Mouse (Mus musculus) left cerebral cortex, adult 2 months (tissue): ENCODE results near the gene Rasgef1b. TPM values are rescaled to one million over a fixed set of nuclear protein-coding genes. Genes with fewer than 3 reads are reported as not detected.

ENCODE experiments used
- DNase-seq, 2 experiments: peaks; one replicate each; pipeline ENCODE4 v3.0.0; 2021 to 2022; ENCODE audit warnings: low spot score in 2 of 2, mixed read lengths in 1 of 2; ENCODE audit errors: extremely low spot score in 1 of 2
- H3K27ac ChIP-seq: fragments of 200-600 bp; 2 replicates; pipeline ENCODE4 v1.8.1; 2022
- H3K4me3 ChIP-seq: fragments of 200-600 bp; 2 replicates; pipeline ENCODE4 v1.8.1; 2022
- CTCF ChIP-seq: fragments of 200-600 bp; IDR thresholded peaks from 2 replicates; pipeline ENCODE4 v1.8.1; 2022; ENCODE audit warnings: antibody characterized with exemption, mild to moderate bottlenecking, moderate library complexity
- intact Hi-C: fragments of 180-260 bp; cut with DNase I; formaldehyde crosslinking; loops from one replicate; pipeline ENCODE4 v1.15.1; 2025
- total RNA-seq, 2 experiments: library from RNA; stranded (reverse); gene quantifications; 2 replicates each; pipeline ENCODE4 v1.2.3; 2021

Rasgef1b gene
- total RNA-seq, 2 experiments from 2014 or later, result 65.7 to 88.8 TPM

GRCm38 (mm10) chr5:99564501-99565323 lies 164.2 kb downstream of the Rasgef1b start:
- DNase-seq, result no peak
- TF ChIP-seq CTCF, result no peak
- Histone ChIP-seq H3K4me3 (no peak overlapping the region), H3K27ac (no peak overlapping the region)
- intact Hi-C loops, result loop anchor here (2.0 kb wide), 1 partner anchor 20 kb away; no protein-coding TSS in a partner anchor

GRCm38 (mm10) chr5:99562096-99562495 lies 166.8 kb downstream of the Rasgef1b start:
- H3K4me3 ChIP-seq, result no peak overlapping the region
- intact Hi-C loops, result no loop called here
- no peak for TF ChIP-seq CTCF
- no peak overlapping the region for H3K27ac ChIP-seq
- no peak for DNase-seq

GRCm38 (mm10) chr5:99559814-99560213 lies 169.1 kb downstream of the Rasgef1b start:
- no peak for TF ChIP-seq CTCF
- H3K27ac ChIP-seq, result no peak overlapping the region
- no peak for DNase-seq
- intact Hi-C loops, result no loop called here
- H3K4me3 ChIP-seq, result no peak overlapping the region

- no peak for TF ChIP-seq CTCF
- intact Hi-C loops, result no loop called here
- DNase-seq, result no peak
- no peak overlapping the region for H3K4me3 ChIP-seq
- H3K27ac ChIP-seq, result no peak overlapping the region
Observed at GRCm38 (mm10) chr5:99558231-99558630, 170.6 kb downstream of the Rasgef1b start.

GRCm38 (mm10) chr5:99552645-99553044 lies 176.2 kb downstream of the Rasgef1b start:
- TF ChIP-seq CTCF, result no peak
- DNase-seq, result no peak
- intact Hi-C loops, result no loop called here
- H3K4me3 ChIP-seq, result no peak overlapping the region
- no peak overlapping the region for H3K27ac ChIP-seq

- Histone ChIP-seq H3K27ac (no peak overlapping the region), H3K4me3 (no peak overlapping the region)
- intact Hi-C loops, result loop anchor here (2.0 kb wide), 1 partner anchor 20 kb away; no protein-coding TSS in a partner anchor
- no peak for DNase-seq
- no peak for TF ChIP-seq CTCF
Observed at GRCm38 (mm10) chr5:99544664-99545494, 184.0 kb downstream of the Rasgef1b start.

- intact Hi-C loops, result no loop called here
- DNase-seq, result no peak
- Histone ChIP-seq H3K4me3 (no peak overlapping the region), H3K27ac (no peak overlapping the region)
- TF ChIP-seq CTCF, result no peak
Observed at GRCm38 (mm10) chr5:99541999-99542765, 186.7 kb downstream of the Rasgef1b start.

GRCm38 (mm10) chr5:99541321-99541895 lies 187.5 kb downstream of the Rasgef1b start:
- TF ChIP-seq CTCF, result no peak
- Histone ChIP-seq H3K4me3 (no peak overlapping the region), H3K27ac (no peak overlapping the region)
- intact Hi-C loops, result no loop called here
- no peak for DNase-seq

GRCm38 (mm10) chr5:99533416-99533815 lies 195.4 kb downstream of the Rasgef1b start:
- Histone ChIP-seq H3K4me3 (no peak overlapping the region), H3K27ac (no peak overlapping the region)
- intact Hi-C loops, result no loop called here
- no peak for TF ChIP-seq CTCF
- DNase-seq, result no peak

- Histone ChIP-seq H3K4me3 (no peak overlapping the region), H3K27ac (no peak overlapping the region)
- no peak for TF ChIP-seq CTCF
- DNase-seq, result no peak
- intact Hi-C loops, result no loop called here
Observed at GRCm38 (mm10) chr5:99526797-99527201, 202.1 kb downstream of the Rasgef1b start.

GRCm38 (mm10) chr5:99525649-99526048 lies 203.2 kb downstream of the Rasgef1b start:
- DNase-seq, result no peak
- Histone ChIP-seq H3K4me3 (no peak overlapping the region), H3K27ac (no peak overlapping the region)
- no peak for TF ChIP-seq CTCF
- intact Hi-C loops, result no loop called here
